Comparison of ENCODE assay signal across 8 mouse cellular contexts in the genomic region with DNA sequence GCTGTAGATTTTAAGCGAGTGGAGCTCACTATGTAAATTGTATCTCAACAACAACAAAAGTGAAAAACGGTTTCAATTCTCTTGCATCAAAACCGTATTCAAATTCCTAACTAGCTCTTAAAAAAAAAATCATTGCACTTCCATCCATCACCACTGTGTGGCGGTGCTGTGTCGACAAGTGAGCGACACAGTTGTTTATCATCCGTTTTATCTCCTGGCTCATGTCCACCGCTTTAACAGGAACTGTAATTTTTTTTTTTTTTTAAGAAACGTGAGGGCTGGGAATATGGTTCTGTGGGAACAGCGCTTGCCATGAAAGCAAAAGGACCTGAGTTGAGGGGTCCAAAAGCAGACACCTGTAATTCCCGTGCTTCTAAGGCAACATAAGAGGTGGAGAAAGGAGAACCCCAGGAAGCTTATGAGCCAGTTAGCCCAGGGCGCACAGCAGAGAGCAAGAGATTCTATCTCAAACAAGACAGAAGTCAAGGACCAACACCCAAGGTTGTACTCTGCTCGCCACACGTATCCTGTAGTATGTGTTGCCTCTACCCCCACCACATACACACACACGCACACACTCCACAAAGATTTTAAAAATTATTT. TPM values are rescaled to one million over a fixed set of nuclear protein-coding genes. Genes with fewer than 3 reads are reported as not detected.
DNase-seq lines count a peak whose midpoint lies in the region; ATAC-seq and TF ChIP-seq lines count a peak whose summit lies in the region.

No protein-coding gene starts in this region.

- ATAC-seq in hindbrain, postnatal 0 days = peak; percentile 9; the same call in 1 of the 2 replicates
- ATAC-seq in midbrain, embryonic 12.5 days (ENCODE audit: low FRiP score, low read depth) = no peak

- H3K27me3 ChIP-seq in heart, embryonic 10.5 days (ENCODE audit: insufficient read depth, poor library complexity, severe bottlenecking) = peaks cover 13% of the 10 kb centered on the region; the same call in 1 of the 2 replicates
- no peaks in the 10 kb centered on the region for H3K27me3 ChIP-seq in hindbrain, postnatal 0 days (ENCODE audit: insufficient read depth, low read length)
- peaks cover 17% of the 10 kb centered on the region for H3K27me3 ChIP-seq in midbrain, embryonic 12.5 days

- H3K4me2 ChIP-seq in hindbrain, postnatal 0 days (ENCODE audit: low read depth, low read length) = peak overlapping the region; percentile 34
- H3K4me2 ChIP-seq in midbrain, embryonic 12.5 days (replicated peaks) = peak overlapping the region; percentile 39

- no peaks in the 10 kb centered on the region for H3K9me3 ChIP-seq in heart, embryonic 10.5 days
- H3K9me3 ChIP-seq in hindbrain, postnatal 0 days (ENCODE audit: low read length) = no peaks in the 10 kb centered on the region
- H3K9me3 ChIP-seq in midbrain, embryonic 12.5 days = no peaks in the 10 kb centered on the region

- no peak overlapping the region for H3K27ac ChIP-seq in heart, embryonic 10.5 days
- no peak overlapping the region for H3K27ac ChIP-seq in hindbrain, postnatal 0 days
- H3K27ac ChIP-seq in left cerebral cortex, adult 2 months = no peak overlapping the region
- H3K27ac ChIP-seq in midbrain, embryonic 12.5 days (replicated peaks) = no peak overlapping the region

- no peak overlapping the region for H3K9ac ChIP-seq in hindbrain, postnatal 0 days (replicated peaks; ENCODE audit: low read length)
- H3K9ac ChIP-seq in midbrain, embryonic 12.5 days (replicated peaks) = no peak overlapping the region

- intact Hi-C loops in left cerebral cortex, adult 2 months (cut with DNase I) = no loop called here

- H3K36me3 ChIP-seq in heart, embryonic 10.5 days = no peaks in the 10 kb centered on the region
- H3K36me3 ChIP-seq in hindbrain, postnatal 0 days (ENCODE audit: insufficient read depth, low read length) = no peaks in the 10 kb centered on the region
- no peaks in the 10 kb centered on the region for H3K36me3 ChIP-seq in midbrain, embryonic 12.5 days

- H3K4me1 ChIP-seq in heart, embryonic 10.5 days = peaks cover 9% of the 10 kb centered on the region
- no peaks in the 10 kb centered on the region for H3K4me1 ChIP-seq in hindbrain, postnatal 0 days (ENCODE audit: insufficient read depth, low read length)
- H3K4me1 ChIP-seq in midbrain, embryonic 12.5 days = peaks cover 4% of the 10 kb centered on the region; the same call in 1 of the 2 replicates

- no peak overlapping the region for H3K4me3 ChIP-seq in heart, embryonic 10.5 days
- H3K4me3 ChIP-seq in hindbrain, postnatal 0 days (ENCODE audit: low read length) = peak overlapping the region; percentile 12; the same call in 1 of the 2 replicates
- peak overlapping the region; percentile 30 for H3K4me3 ChIP-seq in left cerebral cortex, adult 2 months
- no peak overlapping the region for H3K4me3 ChIP-seq in midbrain, embryonic 12.5 days

- DNase-seq in heart, adult 11 months = peak; percentile 92
- DNase-seq in heart, embryonic 10.5 days (ENCODE audit: low spot score) = no peak
- peak; percentile 43 for DNase-seq in cerebellum, adult 8-10 months
- peak; percentile 42 for DNase-seq in forelimb bud, embryonic 11.5 days (ENCODE audit: low read depth, low spot score)
- DNase-seq in hindbrain, postnatal 0 days (ENCODE audit: low spot score) = peak; percentile 88
- peak; percentile 69 to 80 for DNase-seq in left cerebral cortex, adult 2 months (ENCODE audit: extremely low spot score in 1 of 2, low spot score in 2 of 2)
- peak; percentile 52 for DNase-seq in spleen, adult 12 weeks (ENCODE audit: low spot score)

- 25% methylated on average over 15 of the region's 15 CpGs for WGBS in heart, embryonic 10.5 days
- WGBS in hindbrain, postnatal 0 days = 25% methylated on average over 15 of the region's 15 CpGs
- WGBS in midbrain, embryonic 12.5 days = 26% methylated on average over 15 of the region's 15 CpGs

- peak; percentile 81 for TF ChIP-seq CTCF in hindbrain, postnatal 0 days (IDR thresholded peaks at IDR 0.05; ENCODE audit: low read depth)
- peak; percentile 80 for TF ChIP-seq CTCF in left cerebral cortex, adult 2 months (IDR thresholded peaks at IDR 0.05)

RNA-seq across cellular contexts. Expression of a gene that starts 3.5 kb away (rescaled TPM):
- not detected in 2 replicates for polyA plus RNA-seq in heart, embryonic 10.5 days (2016; fragmentation: Nextera tagmentation; extraction: Ambion mirVana)
- total RNA-seq in hindbrain, postnatal 0 days (2014; rRNA removed) = 1.9 TPM in 1 of 2 replicates, not detected in the other
- polyA plus RNA-seq in hindbrain, postnatal 0 days (2015; fragmentation: Nextera tagmentation; extraction: Ambion mirVana) = 0.38 and 0.67 TPM in 2 replicates
- not detected for total RNA-seq in left cerebral cortex, adult 2 months (2021)
- not detected in 2 replicates for polyA plus RNA-seq in midbrain, embryonic 12.5 days (2016; fragmentation: Nextera tagmentation; extraction: Ambion mirVana)

RNA-seq across cellular contexts. Expression of a gene that starts 45.2 kb away (rescaled TPM):
- 0.43 and 0.64 TPM in 2 replicates for polyA plus RNA-seq in heart, embryonic 10.5 days (2016; fragmentation: Nextera tagmentation; extraction: Ambion mirVana)
- 2.9 and 7.6 TPM in 2 replicates for total RNA-seq in hindbrain, postnatal 0 days (2014; rRNA removed)
- polyA plus RNA-seq in hindbrain, postnatal 0 days (2015; fragmentation: Nextera tagmentation; extraction: Ambion mirVana) = 1.6 and 2.1 TPM in 2 replicates
- total RNA-seq in left cerebral cortex, adult 2 months (2021) = 1 to 10 TPM; 1.3 to 1.9 TPM
- polyA plus RNA-seq in midbrain, embryonic 12.5 days (2016; fragmentation: Nextera tagmentation; extraction: Ambion mirVana) = 1.7 and 2.8 TPM in 2 replicates

RNA-seq across cellular contexts. Expression of a gene that starts 51.4 kb away (rescaled TPM):
- polyA plus RNA-seq in heart, embryonic 10.5 days (2016; fragmentation: Nextera tagmentation; extraction: Ambion mirVana) = 1.6 and 2.3 TPM in 2 replicates
- total RNA-seq in hindbrain, postnatal 0 days (2014; rRNA removed) = 2.7 and 13.2 TPM in 2 replicates
- 5.0 and 5.6 TPM in 2 replicates for polyA plus RNA-seq in hindbrain, postnatal 0 days (2015; fragmentation: Nextera tagmentation; extraction: Ambion mirVana)
- total RNA-seq in left cerebral cortex, adult 2 months (2021) = under 1 TPM; 0.33 to 0.63 TPM
- 1.0 and 2.0 TPM in 2 replicates for polyA plus RNA-seq in midbrain, embryonic 12.5 days (2016; fragmentation: Nextera tagmentation; extraction: Ambion mirVana)

RNA-seq across cellular contexts. Expression of a gene that starts 52.8 kb away (rescaled TPM):
- polyA plus RNA-seq in heart, embryonic 10.5 days (2016; fragmentation: Nextera tagmentation; extraction: Ambion mirVana) = 0.06 and 1.1 TPM in 2 replicates
- 1.1 and 1.6 TPM in 2 replicates for total RNA-seq in hindbrain, postnatal 0 days (2014; rRNA removed)
- polyA plus RNA-seq in hindbrain, postnatal 0 days (2015; fragmentation: Nextera tagmentation; extraction: Ambion mirVana) = 0.19 and 0.29 TPM in 2 replicates
- total RNA-seq in left cerebral cortex, adult 2 months (2021) = not detected
- not detected in 2 replicates for polyA plus RNA-seq in midbrain, embryonic 12.5 days (2016; fragmentation: Nextera tagmentation; extraction: Ambion mirVana)

RNA-seq across cellular contexts. Expression of a gene that starts 58.5 kb away (rescaled TPM):
- 10.0 and 20.4 TPM in 2 replicates for polyA plus RNA-seq in heart, embryonic 10.5 days (2016; fragmentation: Nextera tagmentation; extraction: Ambion mirVana)
- 96.6 and 113 TPM in 2 replicates for total RNA-seq in hindbrain, postnatal 0 days (2014; rRNA removed)
- polyA plus RNA-seq in hindbrain, postnatal 0 days (2015; fragmentation: Nextera tagmentation; extraction: Ambion mirVana) = 97.1 and 97.2 TPM in 2 replicates
- 10 to 100 TPM; 80.3 to 80.6 TPM for total RNA-seq in left cerebral cortex, adult 2 months (2021)
- polyA plus RNA-seq in midbrain, embryonic 12.5 days (2016; fragmentation: Nextera tagmentation; extraction: Ambion mirVana) = 82.8 and 91.4 TPM in 2 replicates

Comparison
In these comparisons a context has a peak if more than half of its experiments do, and no peak if none do; other contexts are left out.
1. H3K4me3 ChIP-seq: peak in hindbrain, postnatal 0 days (single experiment) and left cerebral cortex, adult 2 months (single experiment); none in heart, embryonic 10.5 days (single experiment) and midbrain, embryonic 12.5 days (single experiment).